Mouse (Mus musculus) midbrain, embryonic 10.5 days (tissue): ENCODE results near the gene Lgals12. TPM values are rescaled to one million over a fixed set of nuclear protein-coding genes. Genes with fewer than 3 reads are reported as not detected.

Source experiments
- DNase-seq: peaks from one replicate; pipeline ENCODE4 v3.0.0-alpha.2; 2017; ENCODE audit warnings: low spot score
- H3K27ac ChIP-seq: fragments of 300-500 bp; sonication (generic); replicated peaks from 2 replicates; pipeline ENCODE4 v1.5.1; 2016; ENCODE audit warnings: mild to moderate bottlenecking
- H3K27me3 ChIP-seq: fragments of 300-500 bp; sonication (generic); 2 replicates; pipeline ENCODE4 v1.6.1; 2016; ENCODE audit warnings: low read depth, mild to moderate bottlenecking; ENCODE audit not compliant: poor library complexity, severe bottlenecking
- H3K36me3 ChIP-seq: fragments of 300-500 bp; sonication (generic); 2 replicates; pipeline ENCODE4 v1.6.1; 2016; ENCODE audit warnings: mild to moderate bottlenecking, moderate library complexity
- H3K4me1 ChIP-seq: fragments of 300-500 bp; sonication (generic); 2 replicates; pipeline ENCODE4 v1.6.1; 2016
- H3K4me3 ChIP-seq: fragments of 300-500 bp; sonication (generic); 2 replicates; pipeline ENCODE4 v1.5.1; 2016; ENCODE audit warnings: mild to moderate bottlenecking, moderate library complexity
- H3K9me3 ChIP-seq: fragments of 300-500 bp; sonication (generic); replicated peaks from 2 replicates; pipeline ENCODE4 v1.6.1; 2016; ENCODE audit warnings: mild to moderate bottlenecking
- WGBS: fragments of 180-500 bp; shearing (Covaris S2); methylation state at CpG from one replicate; pipeline ENCODE4 v1.1.7; 2016; 5-methylcytosine and 5-hydroxymethylcytosine counted together
- polyA plus RNA-seq: library from polyadenylated mRNA; unstranded; fragments of >200 nt; fragmentation: Nextera tagmentation; extraction: Ambion mirVana; gene quantifications from 2 replicates; pipeline ENCODE4 v1.2.1, GENCODE M21; 2016

Lgals12 gene
- polyA plus RNA-seq, 1 experiment from 2014 or later: not detected

DNA sequence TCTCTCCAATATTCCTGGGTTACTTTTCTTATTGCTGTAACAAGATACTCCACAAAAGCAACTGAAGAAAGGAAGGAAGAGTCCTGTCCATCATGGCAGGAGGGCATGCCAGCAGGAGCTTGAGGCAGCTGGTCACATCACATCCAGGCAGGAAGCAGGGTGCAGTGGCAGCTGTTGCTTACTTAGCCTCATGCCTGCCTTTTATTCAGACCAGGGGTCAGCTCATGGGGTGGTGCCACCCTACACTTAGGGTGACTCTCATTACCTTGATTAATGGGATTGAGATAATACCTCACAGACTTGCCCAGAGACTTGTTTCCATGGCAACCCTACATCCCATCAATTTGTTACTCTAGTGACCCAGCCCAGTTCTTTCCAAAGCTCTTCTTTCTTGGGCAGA is 2.0 kb downstream of the Lgals12 start:
- DNase-seq: no peak
- no peaks in the 10 kb centered on the region for H3K36me3 ChIP-seq
- peaks cover 29% of the 10 kb centered on the region for H3K27me3 ChIP-seq
- H3K27ac ChIP-seq: no peak overlapping the region
- peaks cover 22% of the 10 kb centered on the region for H3K4me1 ChIP-seq
- H3K9me3 ChIP-seq: no peaks in the 10 kb centered on the region
- H3K4me3 ChIP-seq: no peak overlapping the region

- no peaks in the 10 kb centered on the region for H3K36me3 ChIP-seq
- WGBS: 95% methylated on average over 10 of the region's 10 CpGs
- H3K27me3 ChIP-seq: peaks cover 29% of the 10 kb centered on the region
- no peak overlapping the region for H3K4me3 ChIP-seq
- H3K4me1 ChIP-seq: peaks cover 22% of the 10 kb centered on the region
- H3K27ac ChIP-seq: no peak overlapping the region
- no peak for DNase-seq
- H3K9me3 ChIP-seq: no peaks in the 10 kb centered on the region
Observed at GRCm38 (mm10) chr19:7604107-7604506, 2.9 kb downstream of the Lgals12 start.

GRCm38 (mm10) chr19:7601551-7601950 is 5.4 kb downstream of the Lgals12 start:
- H3K27me3 ChIP-seq: peaks cover 13% of the 10 kb centered on the region
- H3K9me3 ChIP-seq: no peaks in the 10 kb centered on the region
- no peak overlapping the region for H3K27ac ChIP-seq
- H3K36me3 ChIP-seq: no peaks in the 10 kb centered on the region
- 92% methylated on average over 4 of the region's 4 CpGs for WGBS
- peaks cover 12% of the 10 kb centered on the region for H3K4me1 ChIP-seq
- no peak for DNase-seq
- no peak overlapping the region for H3K4me3 ChIP-seq

DNA sequence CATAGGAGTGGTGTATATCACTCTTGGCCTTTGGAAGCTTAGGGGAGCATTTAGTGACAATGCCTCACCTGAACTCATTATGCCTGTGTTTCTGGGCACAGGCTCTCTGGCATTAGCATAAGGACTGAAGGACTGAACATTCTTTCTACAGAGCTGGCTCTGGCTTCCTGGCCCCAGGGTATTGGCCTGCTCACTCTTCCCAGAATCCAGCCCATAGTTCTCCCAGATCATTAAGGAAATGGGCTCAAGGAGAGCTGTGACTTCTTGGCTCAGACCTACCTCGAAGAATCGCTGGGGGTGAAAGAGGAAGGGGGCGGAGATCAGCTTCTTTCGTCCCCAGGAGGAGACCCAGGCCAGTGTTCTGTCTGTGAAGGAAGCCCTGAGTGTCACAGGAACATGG is 8.5 kb downstream of the Lgals12 start:
- H3K4me3 ChIP-seq: no peak overlapping the region
- WGBS: 67% methylated on average over 4 of the region's 4 CpGs
- no peaks in the 10 kb centered on the region for H3K9me3 ChIP-seq
- H3K27me3 ChIP-seq: no peaks in the 10 kb centered on the region
- H3K36me3 ChIP-seq: no peaks in the 10 kb centered on the region
- no peak overlapping the region for H3K27ac ChIP-seq
- DNase-seq: no peak
- H3K4me1 ChIP-seq: no peaks in the 10 kb centered on the region

- H3K27ac ChIP-seq: no peak overlapping the region
- H3K4me1 ChIP-seq: no peaks in the 10 kb centered on the region
- no peaks in the 10 kb centered on the region for H3K27me3 ChIP-seq
- DNase-seq: no peak
- 34% methylated on average over 2 of the region's 2 CpGs for WGBS
- no peaks in the 10 kb centered on the region for H3K36me3 ChIP-seq
- no peak overlapping the region for H3K4me3 ChIP-seq
- no peaks in the 10 kb centered on the region for H3K9me3 ChIP-seq
Observed at GRCm38 (mm10) chr19:7595534-7595933, 11.5 kb downstream of the Lgals12 start.

DNA sequence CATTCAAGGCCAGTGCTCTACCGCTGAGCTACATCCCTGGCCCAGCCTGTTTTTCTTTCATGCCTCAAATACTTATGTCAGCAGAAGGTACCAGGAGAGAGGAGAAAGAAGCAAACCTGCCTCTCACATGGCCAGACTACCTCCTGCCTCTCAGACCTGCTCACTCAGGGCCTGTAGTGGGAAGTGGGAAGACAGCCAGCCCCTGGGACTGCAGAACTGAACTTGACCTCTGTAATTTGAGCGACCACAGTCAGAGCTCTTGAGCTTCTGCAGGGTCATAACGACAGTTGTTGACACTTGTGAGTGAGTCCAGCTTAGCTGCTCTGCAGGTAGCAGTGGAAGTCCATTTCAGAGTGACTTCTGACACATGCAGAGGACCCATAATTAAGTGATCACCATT is 15.0 kb downstream of the Lgals12 start:
- H3K27me3 ChIP-seq: no peaks in the 10 kb centered on the region
- WGBS: 69% methylated on average over 3 of the region's 3 CpGs
- H3K4me1 ChIP-seq: no peaks in the 10 kb centered on the region
- no peak for DNase-seq
- H3K4me3 ChIP-seq: no peak overlapping the region
- H3K9me3 ChIP-seq: no peaks in the 10 kb centered on the region; the same call in 1 of the 2 replicates
- H3K36me3 ChIP-seq: no peaks in the 10 kb centered on the region
- no peak overlapping the region for H3K27ac ChIP-seq

DNA sequence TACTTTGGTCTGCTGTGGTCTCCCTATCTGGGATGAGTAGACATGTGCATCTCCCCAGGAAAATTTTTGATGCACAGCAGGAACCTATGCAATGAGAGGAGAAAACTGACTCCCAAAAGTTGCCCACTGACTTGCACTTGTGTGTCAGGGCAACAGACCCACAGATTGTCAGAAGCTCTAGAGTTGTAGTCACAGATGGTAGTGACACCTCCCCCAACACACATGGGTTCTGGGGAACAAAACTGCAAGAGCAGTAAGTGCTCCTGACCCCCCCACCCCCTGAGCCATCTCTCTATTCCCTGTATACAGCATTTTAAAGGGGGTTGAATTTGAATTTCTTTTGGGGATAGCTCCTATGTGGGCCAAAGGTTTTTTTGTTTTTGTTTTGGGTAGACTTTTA is 16.2 kb downstream of the Lgals12 start:
- Histone ChIP-seq H3K4me1 (no peaks in the 10 kb centered on the region), H3K36me3 (no peaks in the 10 kb centered on the region), H3K9me3 (no peaks in the 10 kb centered on the region; the same call in 1 of the 2 replicates), H3K27me3 (no peaks in the 10 kb centered on the region), H3K4me3 (no peak overlapping the region), H3K27ac (no peak overlapping the region)
- DNase-seq: no peak

GRCm38 (mm10) chr19:7585764-7586163 is 21.2 kb downstream of the Lgals12 start:
- H3K9me3 ChIP-seq: no peaks in the 10 kb centered on the region; the same call in 1 of the 2 replicates
- no peak overlapping the region for H3K4me3 ChIP-seq
- no peak overlapping the region for H3K27ac ChIP-seq
- no peaks in the 10 kb centered on the region for H3K4me1 ChIP-seq
- H3K36me3 ChIP-seq: no peaks in the 10 kb centered on the region
- no peaks in the 10 kb centered on the region for H3K27me3 ChIP-seq
- DNase-seq: no peak
- 96% methylated on average over 6 of the region's 6 CpGs for WGBS

DNA sequence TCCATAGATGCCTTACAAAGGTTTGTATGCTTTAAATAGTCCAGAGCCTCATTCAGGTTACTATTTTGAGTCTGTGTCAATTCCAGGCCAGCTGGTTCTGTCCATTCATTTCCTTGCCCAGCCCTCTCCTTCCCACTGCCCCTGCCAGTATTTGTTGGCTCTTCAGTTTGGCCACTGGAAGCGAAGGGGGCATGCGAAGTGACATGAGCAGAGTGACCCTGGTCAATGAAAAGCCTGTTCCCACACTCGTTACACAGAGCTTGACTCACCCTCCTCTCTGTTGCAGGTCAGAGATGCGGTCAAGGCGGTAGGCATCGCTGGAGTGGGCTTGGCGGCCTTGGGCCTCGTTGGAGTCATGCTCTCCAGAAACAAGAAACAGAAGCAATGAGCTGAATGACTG is 21.7 kb downstream of the Lgals12 start:
- DNase-seq: no peak
- no peaks in the 10 kb centered on the region for H3K4me1 ChIP-seq
- no peak overlapping the region for H3K27ac ChIP-seq
- no peaks in the 10 kb centered on the region; the same call in 1 of the 2 replicates for H3K9me3 ChIP-seq
- H3K36me3 ChIP-seq: no peaks in the 10 kb centered on the region
- 87% methylated on average over 8 of the region's 8 CpGs for WGBS
- H3K27me3 ChIP-seq: no peaks in the 10 kb centered on the region
- H3K4me3 ChIP-seq: no peak overlapping the region

- H3K36me3 ChIP-seq: no peaks in the 10 kb centered on the region
- 82% methylated on average over 3 of the region's 3 CpGs for WGBS
- no peak overlapping the region for H3K4me3 ChIP-seq
- H3K9me3 ChIP-seq: no peaks in the 10 kb centered on the region; the same call in 1 of the 2 replicates
- no peaks in the 10 kb centered on the region for H3K27me3 ChIP-seq
- no peaks in the 10 kb centered on the region for H3K4me1 ChIP-seq
- H3K27ac ChIP-seq: no peak overlapping the region
- no peak for DNase-seq
Observed at GRCm38 (mm10) chr19:7583599-7583998, 23.4 kb downstream of the Lgals12 start.

DNA sequence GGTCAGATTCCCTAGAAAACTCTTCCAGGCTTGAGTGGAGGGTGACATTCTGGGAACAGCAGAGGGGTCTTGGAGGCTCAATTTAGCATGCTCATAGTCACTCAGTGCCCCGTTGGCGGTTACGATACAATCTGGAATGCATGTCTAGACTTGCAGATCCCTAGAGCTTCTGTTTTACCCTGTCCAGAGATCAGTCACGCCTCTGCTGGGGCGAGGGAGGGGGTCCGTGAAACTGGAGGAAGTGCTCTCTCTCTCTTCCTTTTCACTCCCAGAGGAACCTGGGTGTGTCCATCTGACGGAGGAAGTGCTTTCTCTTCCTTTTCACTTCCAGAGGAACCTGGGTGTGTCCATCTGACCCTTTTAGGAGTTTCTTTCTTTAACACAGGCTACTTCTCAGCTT is 23.9 kb downstream of the Lgals12 start:
- Histone ChIP-seq H3K36me3 (no peaks in the 10 kb centered on the region), H3K27me3 (no peaks in the 10 kb centered on the region), H3K4me3 (no peak overlapping the region), H3K27ac (no peak overlapping the region), H3K4me1 (no peaks in the 10 kb centered on the region), H3K9me3 (no peaks in the 10 kb centered on the region)
- DNase-seq: no peak
- 70% methylated on average over 7 of the region's 7 CpGs for WGBS

DNA sequence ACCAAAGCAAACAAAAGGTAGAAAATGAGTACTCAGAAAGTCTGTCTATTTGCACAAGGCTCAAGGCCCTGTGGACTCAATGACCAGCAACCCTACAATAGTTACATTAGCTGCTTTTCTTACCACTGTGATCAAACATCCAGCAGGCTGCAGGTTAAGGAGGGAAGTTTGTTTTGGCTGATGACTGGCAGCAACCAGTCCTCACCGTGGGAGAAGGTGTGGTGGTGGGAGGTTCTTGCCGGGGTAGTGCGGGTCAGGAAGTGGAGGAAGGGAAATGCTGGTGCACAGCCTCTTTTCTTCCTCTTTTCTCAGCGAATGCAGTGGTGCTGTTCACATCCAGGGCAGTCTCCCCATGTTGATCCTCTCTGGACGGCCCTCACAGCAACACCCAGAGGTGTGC is 26.0 kb downstream of the Lgals12 start:
- no peaks in the 10 kb centered on the region for H3K4me1 ChIP-seq
- no peak overlapping the region for H3K4me3 ChIP-seq
- WGBS: 79% methylated on average over 5 of the region's 5 CpGs
- H3K36me3 ChIP-seq: no peaks in the 10 kb centered on the region
- H3K27me3 ChIP-seq: no peaks in the 10 kb centered on the region
- no peaks in the 10 kb centered on the region for H3K9me3 ChIP-seq
- DNase-seq: no peak
- H3K27ac ChIP-seq: no peak overlapping the region

DNA sequence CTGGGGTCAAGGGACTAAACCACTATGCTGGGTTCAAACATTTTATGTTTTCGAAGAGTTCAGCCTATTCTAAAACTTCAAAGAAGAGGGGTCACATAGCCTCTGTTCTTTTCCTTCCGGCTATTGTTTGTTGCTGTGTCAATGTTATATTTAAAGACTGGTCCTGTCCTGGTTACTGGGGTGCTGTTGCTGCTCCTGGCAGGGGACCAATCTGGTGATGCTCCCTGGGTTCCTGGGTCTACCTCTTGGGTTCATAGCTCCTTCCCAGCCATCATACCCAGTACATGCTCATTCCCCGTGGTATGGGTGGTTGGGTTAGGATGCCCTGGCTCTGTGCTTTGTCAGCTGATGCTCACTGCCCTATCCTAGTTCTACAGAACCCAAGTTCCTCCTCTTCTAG is 29.3 kb downstream of the Lgals12 start:
- H3K27me3 ChIP-seq: no peaks in the 10 kb centered on the region
- H3K36me3 ChIP-seq: no peaks in the 10 kb centered on the region
- WGBS: 87% methylated on average over 3 of the region's 3 CpGs
- no peak overlapping the region for H3K27ac ChIP-seq
- no peaks in the 10 kb centered on the region for H3K9me3 ChIP-seq
- H3K4me1 ChIP-seq: no peaks in the 10 kb centered on the region
- no peak overlapping the region for H3K4me3 ChIP-seq
- no peak for DNase-seq

DNA sequence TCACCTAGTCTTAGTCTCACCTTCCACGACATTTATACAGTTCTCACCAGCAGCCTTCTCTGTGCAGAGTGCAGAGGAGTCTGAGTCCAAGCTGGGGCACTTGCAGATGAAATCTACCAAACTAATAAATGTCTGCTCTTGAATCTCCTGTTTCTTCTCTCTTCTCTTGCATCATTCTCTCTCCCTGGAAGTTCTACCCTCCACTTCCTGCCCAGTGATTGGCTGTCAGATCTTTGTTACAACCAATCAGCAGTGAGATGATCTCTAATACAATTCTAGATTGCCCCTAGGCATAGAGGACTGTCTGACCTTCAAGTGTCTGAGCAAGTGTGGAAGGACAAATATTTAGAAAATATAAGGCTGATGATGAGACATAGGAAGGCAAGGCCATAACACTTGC is 30.8 kb downstream of the Lgals12 start:
- H3K27ac ChIP-seq: no peak overlapping the region
- H3K4me1 ChIP-seq: no peaks in the 10 kb centered on the region
- WGBS: 78% methylated on average over 1 of the region's 1 CpGs
- no peaks in the 10 kb centered on the region for H3K27me3 ChIP-seq
- no peak for DNase-seq
- no peaks in the 10 kb centered on the region for H3K9me3 ChIP-seq
- no peaks in the 10 kb centered on the region for H3K36me3 ChIP-seq
- no peak overlapping the region for H3K4me3 ChIP-seq
